Mouse (Mus musculus): ENCODE results near the gene Il17f.
"Not testable (repeated sequence)": the region's sequence is repeated elsewhere in the genome, so short reads cannot be mapped to it uniquely, and the experiment has no call there.

Gene Il17f

GRCm38 (mm10) chr1:20790517-20790916 lies at the start of gene Il17f:
Il17f (minus strand) TSS chr1:20790617.
- not testable (repeated sequence) for DNase-seq

- DNase-seq = peak; percentile 33
These were observed 49.5 kb upstream of the Il17f start for GRCm38 (mm10) chr1:20839911-20840310.

GRCm38 (mm10) chr1:20836551-20837125 lies 46.2 kb upstream of the Il17f start:
- no peak for DNase-seq

GRCm38 (mm10) chr1:20833141-20833511 lies 42.7 kb upstream of the Il17f start:
- DNase-seq = no peak

- no peak for DNase-seq
These were observed 42.2 kb upstream of the Il17f start for GRCm38 (mm10) chr1:20832473-20833140.

GRCm38 (mm10) chr1:20830546-20830945 lies 40.1 kb upstream of the Il17f start:
- no peak for DNase-seq

GRCm38 (mm10) chr1:20828061-20828460 lies 37.6 kb upstream of the Il17f start:
- no peak for DNase-seq

GRCm38 (mm10) chr1:20825036-20825435 lies 34.6 kb upstream of the Il17f start:
- no peak for DNase-seq

- DNase-seq = no peak
These were observed 33.5 kb upstream of the Il17f start for GRCm38 (mm10) chr1:20823906-20824305.

- no peak for DNase-seq
These were observed 33.1 kb upstream of the Il17f start for GRCm38 (mm10) chr1:20823471-20823870.

- DNase-seq = no peak
These were observed 30.5 kb upstream of the Il17f start for GRCm38 (mm10) chr1:20820959-20821358.

GRCm38 (mm10) chr1:20819771-20820605 lies 29.6 kb upstream of the Il17f start, which contains the start of gene Mcm3:
Mcm3 (minus strand) TSS chr1:20820312.
- DNase-seq = peak; percentile 97

GRCm38 (mm10) chr1:20817596-20817995 lies 27.2 kb upstream of the Il17f start:
- DNase-seq = no peak

- no peak for DNase-seq
These were observed 26.8 kb upstream of the Il17f start for GRCm38 (mm10) chr1:20817172-20817571.

- no peak for DNase-seq
These were observed 24.1 kb upstream of the Il17f start for GRCm38 (mm10) chr1:20814521-20814920.

GRCm38 (mm10) chr1:20804526-20804925 lies 14.1 kb upstream of the Il17f start:
- no peak for DNase-seq

- peak; percentile 29 for DNase-seq
These were observed 11.4 kb upstream of the Il17f start for GRCm38 (mm10) chr1:20801682-20802390.

GRCm38 (mm10) chr1:20801275-20801674 lies 10.9 kb upstream of the Il17f start:
- no peak for DNase-seq

- no peak for DNase-seq
These were observed 4.8 kb upstream of the Il17f start for GRCm38 (mm10) chr1:20795178-20795577.

GRCm38 (mm10) chr1:20794760-20795159 lies 4.3 kb upstream of the Il17f start:
- DNase-seq = no peak

- DNase-seq = no peak
These were observed 997 bp upstream of the Il17f start for GRCm38 (mm10) chr1:20791414-20791813.

- no peak for DNase-seq
These were observed 2.0 kb downstream of the Il17f start for GRCm38 (mm10) chr1:20788419-20788818.

- DNase-seq = no peak
These were observed 3.4 kb downstream of the Il17f start for GRCm38 (mm10) chr1:20787046-20787445.
